Mouse (Mus musculus): ENCODE data around the gene Cdkn1c. TPM values are rescaled to one million over a fixed set of nuclear protein-coding genes. Genes with fewer than 3 reads are reported as not detected.

The Cdkn1c gene
- polyA plus RNA-seq, 1 experiment from 2014 or later, result 515 TPM

DNA sequence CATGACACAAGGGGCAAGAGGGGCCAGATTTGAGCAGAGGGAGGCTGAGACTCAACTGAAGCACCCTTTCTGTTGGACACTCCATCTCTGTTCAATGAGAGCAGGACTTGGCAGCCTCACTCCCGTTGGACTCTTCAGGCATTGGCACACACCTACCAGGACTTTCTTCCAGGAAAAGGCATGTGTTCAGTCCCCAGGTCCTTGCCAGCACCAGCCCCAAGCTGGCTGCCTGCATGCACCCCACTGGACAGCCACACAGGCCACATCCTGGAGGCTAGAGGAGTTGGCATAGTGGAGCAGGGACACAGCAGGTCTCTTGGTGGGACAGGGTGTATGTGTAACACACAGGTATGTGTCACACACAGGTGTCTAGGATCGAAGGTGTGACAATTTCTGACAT, 13.7 kb downstream of the Cdkn1c start:
- no peak overlapping the region for H3K4me2 ChIP-seq (replicated peaks)
- H3K27me3 ChIP-seq, result peaks cover 11% of the 10 kb centered on the region; the same call in 1 of the 2 replicates
- no peak overlapping the region for H3K27ac ChIP-seq
- no peaks in the 10 kb centered on the region for H3K9me3 ChIP-seq
- no peak for ATAC-seq
- no peaks in the 10 kb centered on the region for H3K36me3 ChIP-seq
- 78% methylated on average over 2 of the region's 2 CpGs for WGBS
- H3K4me1 ChIP-seq (replicated peaks), result peaks cover 42% of the 10 kb centered on the region
- no peak overlapping the region for H3K9ac ChIP-seq (replicated peaks)
- no peak overlapping the region for H3K4me3 ChIP-seq (replicated peaks)

DNA sequence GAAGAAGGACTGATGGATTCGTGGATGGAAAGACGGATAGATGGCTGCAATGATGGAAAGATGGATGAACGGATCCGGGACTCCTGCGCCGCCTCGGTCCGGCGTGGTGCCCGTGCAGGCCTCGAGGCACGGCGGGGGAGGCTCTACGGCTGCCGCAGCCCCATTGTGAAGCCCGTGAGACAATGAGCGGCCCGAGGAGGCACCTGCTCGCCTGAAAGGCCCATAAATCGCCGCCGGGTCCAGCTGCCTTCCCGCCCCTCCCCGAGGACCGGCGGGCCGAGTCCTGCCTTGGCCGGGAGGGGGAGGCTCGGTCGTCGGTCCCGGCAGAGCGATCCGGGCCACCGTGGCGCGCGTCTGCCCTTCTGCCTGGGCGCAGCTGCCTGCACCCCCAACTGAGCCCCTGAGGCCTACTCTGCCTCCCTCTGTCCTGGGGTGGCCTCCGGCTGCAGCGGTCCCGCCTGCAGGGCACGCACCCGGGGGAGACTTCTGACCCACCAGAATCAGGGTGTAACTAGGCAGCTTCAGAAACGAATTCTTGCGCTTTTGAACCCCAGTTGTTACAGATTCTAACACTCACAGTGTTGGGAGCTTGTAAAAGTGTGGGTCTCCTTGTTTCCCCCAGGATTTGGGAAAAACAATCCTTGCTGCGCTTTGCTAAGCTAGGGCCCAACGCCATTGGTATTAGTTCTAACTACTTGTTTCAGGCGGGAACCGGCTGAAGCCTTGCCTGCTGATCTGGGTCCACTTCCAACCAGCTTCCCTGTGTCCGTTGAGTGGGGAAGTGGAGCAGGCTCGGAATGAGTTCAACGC, 15.0 kb downstream of the Cdkn1c start:
- Histone ChIP-seq H3K27ac (peak overlapping the region; percentile 90), H3K4me1 (replicated peaks) (peaks cover 42% of the 10 kb centered on the region), H3K9me3 (no peaks in the 10 kb centered on the region), H3K36me3 (no peaks in the 10 kb centered on the region), H3K9ac (replicated peaks) (peak overlapping the region; percentile 69), H3K4me3 (replicated peaks) (peak overlapping the region; percentile 38), H3K4me2 (replicated peaks) (peak overlapping the region; percentile 60), H3K27me3 (peaks cover 21% of the 10 kb centered on the region; the same call in 1 of the 2 replicates)
- WGBS, result 4% methylated on average over 53 of the region's 53 CpGs
- ATAC-seq, result peak; percentile 81

DNA sequence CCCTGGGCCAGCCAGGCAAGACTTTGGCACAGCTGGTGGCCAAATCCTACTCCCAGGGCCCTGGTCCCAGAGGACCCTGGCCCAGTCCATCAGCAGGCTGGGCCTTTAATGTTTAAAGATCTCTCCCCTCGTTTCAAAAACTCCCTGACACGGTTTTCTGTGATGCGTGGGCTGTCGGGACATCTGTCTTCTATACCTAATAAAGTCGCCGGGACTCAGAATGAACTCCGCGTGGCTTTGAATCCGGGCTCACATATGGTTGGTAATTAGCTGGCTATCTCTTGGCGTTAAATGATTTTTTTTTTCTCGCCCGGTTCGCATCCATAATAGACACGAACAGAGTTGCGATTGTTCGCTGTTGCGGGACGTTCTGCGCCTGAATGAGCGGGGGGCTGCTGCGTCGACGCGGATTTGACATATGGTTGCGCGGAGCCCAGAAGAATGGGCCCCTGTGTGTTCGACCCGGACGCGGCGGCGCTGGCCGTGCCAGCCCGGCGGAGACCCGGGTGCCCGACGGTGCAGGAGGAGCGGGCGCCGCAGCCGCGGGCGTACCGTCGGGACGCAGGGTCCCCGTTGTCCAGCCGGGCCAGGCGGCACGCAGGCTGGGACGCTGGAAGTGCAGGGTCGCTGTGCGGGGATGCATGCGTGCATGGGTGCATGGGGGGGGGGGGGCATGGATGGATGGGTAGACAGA, 15.7 kb downstream of the Cdkn1c start:
- WGBS, result 1% methylated on average over 55 of the region's 55 CpGs

DNA sequence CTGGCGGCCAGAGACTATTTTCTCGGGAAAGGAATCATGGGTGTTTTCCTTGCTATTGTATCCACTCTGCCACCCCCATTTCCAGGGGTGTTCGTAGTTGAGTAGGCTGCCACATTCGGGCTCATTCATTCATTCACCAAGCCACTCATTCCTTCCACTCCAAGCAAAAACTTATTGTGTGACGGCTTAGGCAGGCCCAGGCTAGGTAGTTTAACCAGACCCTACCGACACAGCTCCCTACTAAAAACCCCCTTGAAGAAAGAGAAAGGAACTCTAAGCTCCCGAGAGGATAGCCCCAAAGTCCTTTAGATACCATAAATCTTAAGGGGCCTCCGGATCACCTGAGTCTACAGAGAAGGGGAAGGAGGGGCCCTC, 16.3 kb downstream of the Cdkn1c start:
- Histone ChIP-seq H3K9ac (replicated peaks) (no peak overlapping the region), H3K4me2 (replicated peaks) (peak overlapping the region; percentile 60), H3K4me3 (replicated peaks) (no peak overlapping the region), H3K4me1 (replicated peaks) (peaks cover 43% of the 10 kb centered on the region), H3K27ac (peak overlapping the region; percentile 90), H3K27me3 (peaks cover 25% of the 10 kb centered on the region; the same call in 1 of the 2 replicates), H3K9me3 (no peaks in the 10 kb centered on the region), H3K36me3 (no peaks in the 10 kb centered on the region)
- peak; percentile 1; the same call in 1 of the 2 replicates for ATAC-seq
- 12% methylated on average over 8 of the region's 8 CpGs for WGBS

More for the DNA sequence above, 15.7 kb downstream of the Cdkn1c start:
- peak overlapping the region; percentile 38 for H3K4me3 ChIP-seq (replicated peaks)
- H3K27ac ChIP-seq, result peak overlapping the region; percentile 90
- no peaks in the 10 kb centered on the region for H3K9me3 ChIP-seq
- peaks cover 24% of the 10 kb centered on the region; the same call in 1 of the 2 replicates for H3K27me3 ChIP-seq
- ATAC-seq, result peak; percentile 65
- H3K9ac ChIP-seq (replicated peaks), result peak overlapping the region; percentile 69
- H3K36me3 ChIP-seq, result no peaks in the 10 kb centered on the region
- H3K4me1 ChIP-seq (replicated peaks), result peaks cover 42% of the 10 kb centered on the region
- H3K4me2 ChIP-seq (replicated peaks), result peak overlapping the region; percentile 60

DNA sequence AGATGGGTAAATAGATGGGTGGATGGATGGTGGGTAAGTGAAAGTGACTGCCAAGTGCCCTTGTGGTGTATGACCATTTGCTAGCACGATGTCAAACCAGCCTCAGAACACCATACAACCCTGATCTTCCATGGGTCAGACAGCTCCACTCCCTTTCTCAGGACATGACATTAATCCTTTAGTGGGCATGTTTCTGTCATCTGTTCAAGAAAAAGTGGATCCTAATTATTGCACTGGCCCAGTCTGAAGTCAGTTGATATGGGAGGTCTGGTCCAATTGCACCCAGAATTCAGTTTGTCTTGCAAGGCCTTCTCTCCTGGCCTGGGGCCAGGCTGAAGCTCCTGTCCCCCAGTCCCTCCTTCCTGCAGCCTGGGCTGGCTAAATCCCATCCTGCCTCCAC, 21.9 kb downstream of the Cdkn1c start:
- ATAC-seq, result no peak
- Histone ChIP-seq H3K36me3 (no peaks in the 10 kb centered on the region), H3K9ac (replicated peaks) (no peak overlapping the region), H3K4me1 (replicated peaks) (peaks cover 36% of the 10 kb centered on the region), H3K4me3 (replicated peaks) (no peak overlapping the region), H3K4me2 (replicated peaks) (peak overlapping the region; percentile 80), H3K9me3 (no peaks in the 10 kb centered on the region), H3K27me3 (peaks cover 25% of the 10 kb centered on the region; the same call in 1 of the 2 replicates), H3K27ac (no peak overlapping the region)
- WGBS, result 62% methylated on average over 1 of the region's 1 CpGs

DNA sequence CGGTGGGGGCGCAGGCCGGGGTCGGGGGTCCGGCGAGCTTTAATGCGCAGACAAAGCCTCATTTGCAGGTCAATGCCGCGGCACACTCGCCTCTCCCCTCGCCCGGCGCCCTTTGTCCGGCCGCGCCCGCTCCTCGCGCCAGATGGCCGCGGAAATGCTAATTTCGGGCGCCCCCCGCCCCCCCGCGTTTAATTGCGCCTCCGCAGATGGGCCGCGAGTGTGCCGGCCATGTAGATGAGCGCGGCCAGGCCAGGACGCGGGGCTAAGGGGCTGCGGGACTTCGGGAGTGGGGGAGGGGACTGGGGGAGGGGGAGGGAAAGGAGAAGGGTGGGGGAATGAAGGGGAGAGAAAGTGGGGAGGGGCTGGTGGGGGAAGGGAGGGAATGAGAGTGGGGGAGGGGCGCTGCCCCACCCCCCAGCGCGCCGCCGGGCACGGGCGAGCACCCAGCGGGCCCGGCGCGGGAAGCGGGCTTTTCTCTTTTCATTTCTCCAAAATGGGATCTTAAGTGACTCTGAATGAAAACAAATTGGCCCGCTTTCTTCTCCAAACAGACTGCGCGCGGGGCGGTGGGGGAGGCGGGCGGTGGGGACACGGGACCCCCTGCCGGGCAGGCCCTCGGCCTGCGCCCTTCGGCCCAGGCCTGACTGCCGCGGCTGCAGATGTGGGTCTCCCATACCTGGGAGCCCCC, 22.8 kb downstream of the Cdkn1c start:
- H3K27me3 ChIP-seq, result peaks cover 19% of the 10 kb centered on the region; the same call in 1 of the 2 replicates
- WGBS, result under 1% methylated on average over 40 of the region's 63 CpGs

DNA sequence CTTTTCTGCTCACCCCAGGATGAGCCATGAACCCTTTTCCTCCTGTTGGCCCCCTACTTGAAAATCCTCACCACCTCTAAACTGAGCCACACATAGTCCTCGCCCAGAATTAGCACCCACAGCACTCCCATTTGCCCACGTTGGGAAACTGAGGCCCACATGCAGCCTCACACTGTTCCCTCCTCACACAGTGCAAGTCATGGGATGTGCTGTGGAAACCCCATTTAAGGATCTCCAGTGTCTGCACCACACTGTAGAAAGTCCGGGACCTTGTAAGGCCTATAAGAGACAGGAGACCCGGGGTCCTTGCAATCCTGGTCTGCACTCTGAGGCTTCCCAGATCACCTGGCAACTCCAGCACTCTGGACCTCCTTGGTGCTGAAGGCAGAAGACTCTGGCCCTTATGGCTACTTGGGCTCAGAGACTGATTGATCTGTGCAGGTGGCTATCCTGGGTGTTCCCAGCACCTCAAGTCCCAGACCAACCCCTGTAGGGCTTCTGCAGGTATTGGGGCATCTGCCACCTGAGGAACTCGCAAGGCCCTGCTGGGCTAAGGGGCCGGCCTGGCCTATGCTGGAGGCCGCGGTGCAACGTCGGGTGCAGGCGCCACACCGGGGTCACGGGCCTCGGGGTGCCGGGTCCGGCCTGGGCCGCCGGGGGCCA, 23.5 kb downstream of the Cdkn1c start:
- Histone ChIP-seq H3K4me1 (replicated peaks) (peaks cover 35% of the 10 kb centered on the region), H3K27ac (peak overlapping the region; percentile 76), H3K9ac (replicated peaks) (peak overlapping the region; percentile 78), H3K27me3 (0 out of 2 replicates have a peak, but pooled peaks cover 15% of the 10 kb centered on the region), H3K36me3 (no peaks in the 10 kb centered on the region), H3K4me2 (replicated peaks) (peak overlapping the region; percentile 80), H3K9me3 (no peaks in the 10 kb centered on the region), H3K4me3 (replicated peaks) (peak overlapping the region; percentile 44)
- peak; percentile 79 for ATAC-seq
- 19% methylated on average over 14 of the region's 18 CpGs for WGBS

More for the DNA sequence above, 22.8 kb downstream of the Cdkn1c start:
- H3K9me3 ChIP-seq, result no peaks in the 10 kb centered on the region
- peak overlapping the region; percentile 80 for H3K4me2 ChIP-seq (replicated peaks)
- H3K9ac ChIP-seq (replicated peaks), result peak overlapping the region; percentile 78
- H3K4me1 ChIP-seq (replicated peaks), result peaks cover 33% of the 10 kb centered on the region
- no peaks in the 10 kb centered on the region for H3K36me3 ChIP-seq
- ATAC-seq, result peak; percentile 87
- peak overlapping the region; percentile 76 for H3K27ac ChIP-seq
- peak overlapping the region; percentile 44 for H3K4me3 ChIP-seq (replicated peaks)

DNA sequence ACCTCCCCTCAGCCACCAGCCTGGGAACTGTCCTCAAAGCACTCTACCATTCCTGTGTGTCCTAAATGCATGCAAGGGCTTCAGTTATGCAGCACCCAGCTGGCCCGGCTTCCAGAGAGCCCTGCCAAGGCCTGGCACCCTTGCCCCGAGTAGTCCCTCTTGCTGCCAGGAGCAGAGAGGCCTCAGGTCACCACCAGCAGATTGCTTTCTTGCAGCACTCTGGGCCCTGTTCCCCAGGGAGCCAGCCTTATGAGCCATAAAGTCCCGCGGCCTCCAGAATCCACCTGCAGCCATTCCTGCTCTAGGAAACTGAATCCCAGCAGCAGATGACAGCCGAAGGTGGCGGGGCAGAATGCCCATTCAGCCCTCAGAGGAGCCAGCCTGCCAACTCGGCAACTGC, 27.5 kb downstream of the Cdkn1c start:
- H3K9me3 ChIP-seq, result no peaks in the 10 kb centered on the region
- no peak for ATAC-seq
- WGBS, result 57% methylated on average over 7 of the region's 7 CpGs

DNA sequence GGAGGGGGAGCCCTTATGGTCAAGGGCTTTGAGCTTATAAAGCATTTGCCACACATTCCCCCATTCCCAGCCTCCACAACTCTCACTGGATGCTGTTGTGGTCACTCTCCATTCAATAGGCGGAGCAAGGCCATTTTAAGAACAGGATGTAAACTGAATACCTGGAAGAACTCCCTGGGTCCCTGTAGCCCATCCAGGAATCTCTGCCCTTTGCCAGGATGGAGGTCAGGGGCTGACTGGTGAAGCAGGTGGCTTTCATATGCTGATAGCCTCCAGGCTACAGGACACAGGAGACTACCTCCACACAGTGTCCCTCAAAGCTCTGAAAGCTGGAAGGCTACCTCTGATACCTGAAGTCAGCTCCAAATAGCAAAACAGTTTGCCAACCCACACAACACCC, 28.2 kb downstream of the Cdkn1c start:
- Histone ChIP-seq H3K9ac (replicated peaks) (no peak overlapping the region), H3K4me1 (replicated peaks) (peaks cover 36% of the 10 kb centered on the region), H3K4me3 (replicated peaks) (no peak overlapping the region), H3K27me3 (0 out of 2 replicates have a peak, but pooled peaks cover 4% of the 10 kb centered on the region), H3K27ac (no peak overlapping the region), H3K9me3 (no peaks in the 10 kb centered on the region), H3K36me3 (no peaks in the 10 kb centered on the region), H3K4me2 (replicated peaks) (no peak overlapping the region)
- no peak for ATAC-seq
- WGBS, result 88% methylated on average over 1 of the region's 1 CpGs

More for the DNA sequence above, 27.5 kb downstream of the Cdkn1c start:
- H3K9ac ChIP-seq (replicated peaks), result no peak overlapping the region
- H3K36me3 ChIP-seq, result no peaks in the 10 kb centered on the region
- 0 out of 2 replicates have a peak, but pooled peaks cover 4% of the 10 kb centered on the region for H3K27me3 ChIP-seq
- H3K27ac ChIP-seq, result no peak overlapping the region
- H3K4me3 ChIP-seq (replicated peaks), result no peak overlapping the region
- no peak overlapping the region for H3K4me2 ChIP-seq (replicated peaks)
- peaks cover 35% of the 10 kb centered on the region for H3K4me1 ChIP-seq (replicated peaks)

DNA sequence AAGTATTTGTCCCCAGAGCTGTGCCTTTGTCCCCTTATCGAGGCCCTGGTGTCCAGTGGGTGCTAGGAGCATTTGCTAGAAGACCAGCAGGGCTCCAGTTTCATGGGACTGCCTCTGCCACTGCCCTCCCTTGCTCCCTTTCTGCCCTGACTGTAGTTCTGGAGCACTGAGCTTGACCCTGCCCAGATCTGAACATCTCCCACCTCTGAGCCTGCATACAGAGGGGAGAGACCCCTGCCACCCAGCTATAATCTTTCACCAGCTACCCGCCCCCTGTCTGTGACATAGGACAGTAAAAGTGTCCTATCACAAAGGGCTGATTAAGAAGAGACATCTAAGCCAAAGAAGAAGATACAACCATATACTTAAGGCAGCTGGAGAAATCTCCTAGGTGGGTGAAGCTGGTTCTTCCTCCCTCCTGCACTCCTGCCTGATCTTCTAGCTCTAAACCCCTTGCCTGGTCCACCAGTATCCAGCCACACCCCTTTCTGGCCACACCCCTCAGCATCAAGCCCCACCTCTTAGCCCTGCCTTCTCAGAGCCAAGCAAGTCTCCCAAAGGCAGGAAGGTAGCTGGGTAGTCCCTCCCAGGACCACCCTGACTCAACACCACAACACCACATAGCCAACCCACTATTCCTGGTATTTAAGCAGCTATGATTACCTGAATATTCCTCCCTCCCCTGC, 31.9 kb downstream of the Cdkn1c start:
- peak; percentile 53; the same call in 1 of the 2 replicates for ATAC-seq
- Histone ChIP-seq H3K36me3 (no peaks in the 10 kb centered on the region), H3K4me3 (replicated peaks) (no peak overlapping the region), H3K27me3 (peaks cover 4% of the 10 kb centered on the region; the same call in 1 of the 2 replicates), H3K4me2 (replicated peaks) (peak overlapping the region; percentile 19; the same call in 1 of the 2 replicates), H3K27ac (peak overlapping the region; percentile 72), H3K9me3 (no peaks in the 10 kb centered on the region), H3K9ac (replicated peaks) (no peak overlapping the region; the same call in 1 of the 2 replicates), H3K4me1 (replicated peaks) (peaks cover 32% of the 10 kb centered on the region)
- 18% methylated on average over 2 of the region's 2 CpGs for WGBS

Measured in midbrain, embryonic 13.5 days (tissue).